Mouse (Mus musculus) small intestine, adult 2 months (tissue): ENCODE measurements at regions not wholly inside any gene's neighbourhood (a gene's known extent, or its start where the extent isn't known, plus 50 kb on each side); places are given as distances from the start of the nearest gene placed in this dataset.

ENCODE experiments used
- CTCF ChIP-seq: fragments of 200-500 bp; IDR thresholded peaks from 2 replicates; pipeline ENCODE4 v1.5.1; 2012; ENCODE audit warnings: low read depth, mild to moderate bottlenecking, control low read depth, inconsistent platforms, low read length, moderate library complexity, mixed read lengths; ENCODE audit not compliant: insufficient replicate concordance, insufficient read length; ENCODE audit errors: extremely low read depth
- POLR2A ChIP-seq: fragments of 200-500 bp; IDR thresholded peaks from 2 replicates; pipeline ENCODE4 v1.6.1; 2012; ENCODE audit warnings: low read depth, mild to moderate bottlenecking, control low read depth, inconsistent platforms, low read length, moderate library complexity

DNA sequence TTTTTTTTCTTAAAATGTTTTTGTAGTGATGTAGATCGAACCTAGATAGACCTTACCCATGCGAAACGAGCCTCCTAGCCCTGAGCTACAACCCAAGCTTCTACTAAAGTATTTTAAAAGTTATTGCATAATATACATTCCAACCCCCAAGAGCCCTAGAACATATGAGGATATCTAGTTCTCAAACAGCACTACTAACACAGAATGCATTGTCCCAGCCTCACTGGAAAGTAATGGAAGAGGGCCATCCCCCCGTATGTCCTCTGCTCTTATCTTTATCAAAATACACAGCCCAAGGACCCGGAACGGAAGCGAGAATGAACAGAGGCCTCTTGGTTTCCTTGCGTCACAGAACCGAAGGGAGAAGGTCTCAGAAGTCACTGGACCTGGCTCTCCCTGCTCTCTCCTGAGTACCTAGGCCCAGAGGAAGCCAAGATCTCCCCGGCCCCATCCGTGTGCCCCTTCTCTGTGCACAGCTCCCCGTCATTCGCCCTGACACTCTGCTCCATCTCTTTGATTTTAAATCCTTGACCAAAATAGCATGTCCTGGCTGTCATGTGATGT lies 165.0 kb upstream of the Pkdcc start:
- TF ChIP-seq POLR2A (no peak), CTCF (no peak)
